In the genomic region with DNA sequence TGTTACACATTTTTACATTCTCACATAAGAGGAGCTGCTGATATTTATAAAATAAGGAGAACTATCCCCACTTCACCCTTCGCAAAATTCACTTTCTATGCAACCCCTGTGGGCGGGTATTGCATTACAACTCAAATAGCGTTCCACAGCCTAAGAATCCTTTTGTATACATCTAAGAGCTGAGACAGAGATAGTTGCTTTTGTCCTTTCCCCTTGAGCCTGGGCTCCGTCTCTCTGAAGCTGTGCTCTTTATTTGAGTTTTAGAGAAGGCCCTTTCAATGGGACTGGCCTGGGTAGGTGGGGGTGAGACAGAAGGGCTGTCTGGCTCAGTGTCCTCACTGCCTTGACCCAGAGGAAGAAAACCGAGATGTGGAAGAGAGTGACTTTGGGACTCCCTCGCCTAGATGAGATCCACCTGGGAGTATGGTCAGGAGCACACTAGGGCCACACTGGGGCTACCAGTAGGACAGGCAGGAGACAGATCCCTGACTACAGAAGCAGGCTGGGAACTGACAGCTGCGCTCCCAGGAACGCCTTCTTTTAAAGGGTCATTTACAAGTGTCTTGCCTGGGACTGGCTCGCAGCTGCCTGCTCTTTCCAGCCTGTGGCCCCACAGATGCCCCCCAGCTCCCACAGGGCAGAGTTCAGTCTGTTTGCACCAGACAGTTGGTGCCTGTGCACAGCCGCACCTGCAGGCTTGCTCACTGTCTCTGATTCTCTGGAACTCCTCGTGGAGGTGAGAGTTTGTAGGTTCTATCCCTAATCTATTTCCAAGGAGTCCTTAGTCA, we compare ENCODE assay signal across 8 mouse cellular contexts.
DNase-seq lines count a peak whose midpoint lies in the region; ATAC-seq lines count a peak whose summit lies in the region.

No protein-coding gene starts in this region.

- H3K36me3 ChIP-seq in forebrain, embryonic 11.5 days (ENCODE audit: control insufficient read depth, insufficient read depth, low read length): no peaks in the 10 kb centered on the region
- no peaks in the 10 kb centered on the region for H3K36me3 ChIP-seq in kidney, embryonic 16.5 days (ENCODE audit: insufficient read depth, low read length)
- no peaks in the 10 kb centered on the region for H3K36me3 ChIP-seq in midbrain, embryonic 16.5 days (ENCODE audit: control insufficient read depth, insufficient read depth, low read length)

- peak overlapping the region; percentile 57 for H3K4me2 ChIP-seq in forebrain, embryonic 11.5 days (ENCODE audit: low read depth, low read length, severe bottlenecking)
- H3K4me2 ChIP-seq in kidney, embryonic 16.5 days (replicated peaks; ENCODE audit: low read depth, low read length): peak overlapping the region; percentile 62
- peak overlapping the region; percentile 80 for H3K4me2 ChIP-seq in midbrain, embryonic 16.5 days (ENCODE audit: low read length)

- H3K27ac ChIP-seq in forebrain, embryonic 11.5 days (ENCODE audit: low read depth, low read length): peak overlapping the region; percentile 53; the same call in 1 of the 2 replicates
- peak overlapping the region; percentile 75 for H3K27ac ChIP-seq in kidney, embryonic 16.5 days (ENCODE audit: low read length)
- no peak overlapping the region for H3K27ac ChIP-seq in midbrain, embryonic 16.5 days (ENCODE audit: low read length)

- peaks cover 5% of the 10 kb centered on the region; the same call in 1 of the 2 replicates for H3K27me3 ChIP-seq in forebrain, embryonic 11.5 days (ENCODE audit: control insufficient read depth, insufficient read depth, low read length)
- peaks cover 4% of the 10 kb centered on the region; the same call in 1 of the 2 replicates for H3K27me3 ChIP-seq in kidney, embryonic 16.5 days (ENCODE audit: insufficient read depth, low read length)
- H3K27me3 ChIP-seq in midbrain, embryonic 16.5 days (ENCODE audit: control insufficient read depth, insufficient read depth, low read depth, low read length): no peaks in the 10 kb centered on the region

- H3K4me3 ChIP-seq in forebrain, embryonic 11.5 days (ENCODE audit: low read depth, low read length): peak overlapping the region; percentile 24
- H3K4me3 ChIP-seq in kidney, embryonic 16.5 days (ENCODE audit: low read length): peak overlapping the region; percentile 41
- peak overlapping the region; percentile 38 for H3K4me3 ChIP-seq in midbrain, embryonic 16.5 days (ENCODE audit: low read depth, low read length)

- H3K9ac ChIP-seq in forebrain, embryonic 11.5 days (ENCODE audit: low read length): peak overlapping the region; percentile 63
- peak overlapping the region; percentile 64 for H3K9ac ChIP-seq in kidney, embryonic 16.5 days (replicated peaks; ENCODE audit: low read length)
- H3K9ac ChIP-seq in midbrain, embryonic 16.5 days (ENCODE audit: low read depth, low read length): peak overlapping the region; percentile 65

- WGBS in forebrain, embryonic 11.5 days: 4% methylated on average over 11 of the region's 11 CpGs
- 21% methylated on average over 11 of the region's 11 CpGs for WGBS in kidney, embryonic 16.5 days
- WGBS in midbrain, embryonic 16.5 days: 8% methylated on average over 11 of the region's 11 CpGs

- DNase-seq in cerebellum, postnatal 36 days: no peak
- peak; percentile 66 for DNase-seq in forebrain, embryonic 11.5 days (ENCODE audit: low spot score)
- DNase-seq in cerebellum, adult 8-10 months: no peak
- no peak for DNase-seq in cerebellum, adult 11-12 months
- DNase-seq in ovary, postnatal 10 days (ENCODE audit: low spot score): no peak

- peaks cover 12% of the 10 kb centered on the region for H3K4me1 ChIP-seq in forebrain, embryonic 11.5 days (replicated peaks; ENCODE audit: control insufficient read depth, insufficient read depth, low read length)
- H3K4me1 ChIP-seq in kidney, embryonic 16.5 days (ENCODE audit: insufficient read depth, low read length): peaks cover 31% of the 10 kb centered on the region
- peaks cover 13% of the 10 kb centered on the region for H3K4me1 ChIP-seq in midbrain, embryonic 16.5 days (ENCODE audit: control insufficient read depth, insufficient read depth, low read length)

- peak; percentile 31; the same call in 1 of the 2 replicates for ATAC-seq in cerebellum, adult (ENCODE audit: insufficient number of reproducible peaks, low FRiP score, low TSS enrichment)
- ATAC-seq in forebrain, embryonic 11.5 days (replicated peaks; ENCODE audit: low FRiP score): peak; percentile 76
- peak; percentile 78 for ATAC-seq in kidney, embryonic 16.5 days (ENCODE audit: low FRiP score, low TSS enrichment)
- ATAC-seq in midbrain, embryonic 16.5 days: peak; percentile 70

- H3K9me3 ChIP-seq in forebrain, embryonic 11.5 days (ENCODE audit: control insufficient read depth, low read length): no peaks in the 10 kb centered on the region
- no peaks in the 10 kb centered on the region for H3K9me3 ChIP-seq in kidney, embryonic 16.5 days (ENCODE audit: low read length)
- H3K9me3 ChIP-seq in midbrain, embryonic 16.5 days (replicated peaks; ENCODE audit: control insufficient read depth, low read length, poor library complexity, severe bottlenecking): no peaks in the 10 kb centered on the region
